Mouse (Mus musculus) skeletal muscle tissue, adult 2 months (tissue): ENCODE measurements around the gene Marveld2.

Experiments
- DNase-seq: peaks from one replicate; pipeline ENCODE4 v3.0.0-alpha.2; 2012; ENCODE audit warnings: low read depth, low spot score

The Marveld2 gene

GRCm38 (mm10) chr13:100616181-100617087 is at the start of gene Marveld2:
TSS of gene Marveld2 (minus strand) at chr13:100616971.
- no peak for DNase-seq

DNA sequence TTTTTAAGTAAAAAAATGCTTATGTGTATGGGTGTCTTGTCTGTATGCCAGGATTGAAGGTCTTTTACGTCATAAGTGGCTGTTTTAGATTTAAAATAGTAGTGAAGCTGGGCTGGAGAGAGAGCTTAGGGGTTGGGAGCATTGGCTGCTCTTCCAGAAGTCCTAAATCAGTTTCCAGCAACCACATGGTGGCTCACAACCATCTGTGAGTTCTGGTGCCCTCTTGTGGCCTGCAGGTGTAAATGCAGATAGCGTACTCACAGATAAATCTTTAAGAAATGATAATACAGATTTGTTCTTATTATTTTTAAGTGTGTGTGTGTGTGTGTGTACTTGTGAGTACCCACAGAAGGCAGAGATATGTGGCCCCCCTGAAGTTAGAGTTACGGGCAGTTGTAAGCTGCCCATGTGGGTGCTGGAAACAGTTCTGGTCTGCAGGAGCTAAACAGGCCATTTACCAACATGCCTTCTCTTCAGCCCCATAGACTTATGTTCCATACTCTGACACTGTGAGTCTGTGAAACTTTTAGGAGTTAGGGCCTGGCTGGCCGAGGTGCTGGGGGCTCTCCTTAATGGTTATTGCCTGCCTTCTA is 43.2 kb upstream of the Marveld2 start:
- DNase-seq: peak; percentile 65

DNA sequence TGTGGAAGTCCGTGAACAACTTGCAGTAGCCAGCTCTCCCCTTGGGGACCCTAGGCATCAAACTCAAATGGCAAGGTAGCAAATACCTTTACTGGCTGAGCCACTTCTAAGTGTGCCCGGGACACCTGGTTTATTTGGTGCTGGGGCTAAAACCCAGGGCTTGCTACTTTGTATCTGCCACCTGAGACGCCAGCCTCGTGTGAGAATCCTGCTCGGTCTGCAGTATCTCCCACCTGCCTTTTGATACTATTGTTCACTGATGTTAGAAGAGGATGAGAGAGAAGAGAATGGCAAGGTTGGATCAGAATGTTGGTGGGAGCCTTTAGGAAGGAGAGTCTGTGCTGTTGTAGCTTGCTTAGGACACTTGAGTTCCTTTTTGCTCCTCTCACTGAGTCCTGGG is 41.3 kb upstream of the Marveld2 start:
- no peak for DNase-seq

DNA sequence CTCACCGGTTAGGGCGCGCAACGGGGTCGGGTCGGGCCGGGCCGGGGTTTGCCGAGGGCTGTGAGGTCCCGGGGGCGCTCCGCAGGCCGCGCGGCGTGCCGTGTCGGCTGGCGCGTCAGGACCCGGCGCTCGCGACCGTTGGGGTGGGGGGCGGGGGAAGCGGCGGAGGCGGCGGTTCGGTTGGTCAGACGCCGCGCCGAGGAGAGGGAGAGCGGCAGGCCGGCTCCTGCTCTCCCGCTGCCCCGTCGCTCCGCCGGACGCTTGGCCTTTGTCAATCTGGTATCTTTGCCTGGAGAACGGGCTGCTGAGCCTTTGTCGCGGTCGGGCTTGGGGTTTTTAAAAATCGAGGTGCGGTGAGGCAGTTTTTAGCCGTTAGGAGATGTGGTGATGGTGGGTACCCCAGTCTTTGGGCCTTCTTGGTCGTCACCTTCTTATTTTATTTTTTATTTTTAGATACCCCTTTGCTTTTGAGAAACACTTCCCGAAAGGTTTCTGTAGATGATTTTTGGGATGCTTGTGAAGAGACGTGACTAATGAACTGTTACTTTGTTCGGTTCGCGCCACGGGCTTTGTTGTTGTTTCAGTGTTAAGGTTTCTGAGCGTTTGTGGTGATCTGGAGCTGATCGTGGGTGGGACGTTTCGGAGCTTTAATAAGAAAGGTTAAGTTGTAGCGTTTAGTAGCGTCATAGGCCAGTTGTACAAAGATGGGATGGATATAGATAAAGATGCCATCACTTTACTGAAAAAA is 34.8 kb upstream of the Marveld2 start, which contains the start of gene Taf9:
Gene Taf9, plus strand, starts transcription at position 141 of the 748 bp plus-strand sequence.
- DNase-seq: no peak

DNA sequence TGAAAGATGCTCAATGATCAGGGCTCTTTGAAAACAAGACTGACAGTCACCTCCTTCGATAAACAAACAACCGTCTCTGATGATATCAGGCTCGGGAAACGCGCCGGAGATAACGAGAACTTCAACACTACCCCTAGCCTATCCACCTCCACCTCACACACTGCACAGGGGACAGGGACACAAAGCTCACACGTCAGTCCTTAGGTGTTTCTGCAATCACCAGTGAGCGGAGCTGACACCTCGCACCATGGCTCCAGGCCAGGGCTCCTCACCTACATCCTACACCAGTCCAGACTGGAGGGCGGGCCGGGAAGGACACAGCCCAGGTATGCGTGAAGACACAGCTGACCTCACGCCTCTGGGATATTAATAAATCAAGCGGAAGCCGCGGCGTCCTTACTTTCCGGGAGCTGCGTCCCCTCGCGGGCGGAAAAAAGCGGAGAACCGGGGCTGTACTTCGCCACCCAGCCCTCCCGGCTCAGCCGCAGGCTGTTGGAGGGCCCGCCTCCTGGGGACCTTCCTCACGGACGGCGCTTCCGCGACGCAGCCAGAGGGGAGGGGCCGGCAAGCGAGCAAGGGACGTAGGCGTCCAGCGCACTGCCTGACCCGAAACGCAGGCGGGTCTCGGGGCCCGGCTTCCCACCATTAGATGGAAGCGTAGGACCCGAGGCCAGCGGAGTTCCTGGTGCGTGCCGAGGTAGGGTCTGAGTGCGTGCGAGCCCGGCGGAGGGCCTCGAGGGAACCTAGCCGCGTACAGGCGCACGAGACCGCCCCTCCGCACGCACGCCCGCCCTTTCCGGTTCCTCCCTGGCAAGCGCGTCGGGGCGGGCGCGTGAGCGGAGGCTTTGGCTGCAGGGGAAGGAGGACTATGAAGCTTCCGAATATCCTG is 34.0 kb upstream of the Marveld2 start, which contains the start of the genes Ak6 and Rad17:
Gene Ak6, plus strand, starts transcription at position 430 of the 889 bp plus-strand sequence.
Gene Rad17, minus strand, starts transcription at position 502 of the 889 bp plus-strand sequence.
- DNase-seq: peak; percentile 92

DNA sequence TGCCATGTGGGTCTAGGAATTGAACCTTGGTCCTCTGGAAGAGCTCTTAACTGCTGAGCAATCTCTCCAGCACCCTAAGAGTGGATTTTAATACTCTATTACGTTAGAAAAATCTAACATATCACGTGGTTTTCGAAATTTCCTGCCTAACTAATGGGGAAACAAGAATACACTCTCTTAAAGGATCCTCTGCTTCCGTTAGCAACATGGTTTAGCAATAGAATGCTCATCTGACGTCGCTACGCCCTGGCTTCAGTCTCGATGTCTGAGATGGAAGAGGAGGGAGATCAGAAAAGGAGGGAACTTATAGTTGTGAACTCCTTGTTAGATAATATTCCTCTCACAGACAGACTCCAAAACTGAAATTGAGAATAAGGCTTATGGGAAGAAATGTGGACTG is 31.5 kb upstream of the Marveld2 start:
- no peak for DNase-seq

DNA sequence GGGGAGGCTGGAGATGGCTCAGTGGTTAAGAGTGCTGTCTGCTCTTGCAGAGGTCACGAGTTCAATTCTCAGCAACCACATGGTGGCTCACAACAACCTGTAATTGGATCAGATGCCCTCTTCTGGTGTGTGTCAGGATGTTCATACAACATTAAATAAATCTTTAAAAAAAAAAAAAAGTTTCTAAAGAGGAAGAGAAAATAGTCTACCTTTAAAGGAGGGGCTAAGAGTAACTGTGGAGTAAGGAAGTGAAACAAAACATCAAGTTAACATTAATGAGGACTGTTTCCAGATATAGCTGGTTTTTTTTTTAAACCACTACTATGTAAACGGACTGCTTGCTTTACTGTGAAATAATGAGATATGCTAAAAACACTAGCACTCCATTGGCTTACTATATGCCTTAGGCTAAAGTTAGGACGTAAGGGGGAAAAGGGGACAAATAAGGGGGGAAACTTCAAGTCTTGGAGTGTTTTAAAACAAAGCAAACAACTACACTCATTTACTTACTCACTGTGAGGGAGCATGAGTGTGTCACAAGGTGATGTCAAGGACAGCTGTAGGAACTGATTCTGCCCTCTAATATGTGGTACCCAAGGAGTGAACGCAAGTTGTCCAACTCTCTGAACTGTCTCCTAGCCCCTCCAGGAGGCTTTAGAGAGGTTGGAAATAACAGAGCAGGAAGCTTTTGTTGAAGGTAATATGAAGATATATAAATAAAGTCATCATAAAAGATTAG is 25.9 kb upstream of the Marveld2 start:
- no peak for DNase-seq

- no peak for DNase-seq
These were observed 17.4 kb upstream of the Marveld2 start for GRCm38 (mm10) chr13:100634106-100634691.

- DNase-seq: no peak
These were observed 5.5 kb upstream of the Marveld2 start for GRCm38 (mm10) chr13:100622241-100622640.

DNA sequence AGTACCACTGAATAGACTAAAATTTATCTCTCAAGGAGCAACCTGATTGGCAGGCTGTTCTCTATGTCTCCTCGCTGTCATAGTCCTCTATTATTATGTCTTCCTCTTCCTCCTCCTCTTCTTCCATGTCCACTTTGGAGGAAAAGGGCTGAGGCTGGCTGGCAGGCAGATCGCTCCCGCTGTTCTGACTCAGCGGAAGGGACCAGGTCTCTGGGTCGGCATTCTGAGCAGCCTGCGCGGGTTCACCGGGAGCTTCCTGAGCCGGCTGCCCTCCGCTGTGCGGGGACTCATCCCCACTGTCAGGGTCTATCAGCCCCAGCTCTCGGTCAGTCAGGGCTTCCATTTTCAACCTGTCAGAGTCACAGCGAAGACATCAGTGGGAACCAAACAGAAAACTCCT is 812 bp upstream of the Marveld2 start:
- no peak for DNase-seq

DNA sequence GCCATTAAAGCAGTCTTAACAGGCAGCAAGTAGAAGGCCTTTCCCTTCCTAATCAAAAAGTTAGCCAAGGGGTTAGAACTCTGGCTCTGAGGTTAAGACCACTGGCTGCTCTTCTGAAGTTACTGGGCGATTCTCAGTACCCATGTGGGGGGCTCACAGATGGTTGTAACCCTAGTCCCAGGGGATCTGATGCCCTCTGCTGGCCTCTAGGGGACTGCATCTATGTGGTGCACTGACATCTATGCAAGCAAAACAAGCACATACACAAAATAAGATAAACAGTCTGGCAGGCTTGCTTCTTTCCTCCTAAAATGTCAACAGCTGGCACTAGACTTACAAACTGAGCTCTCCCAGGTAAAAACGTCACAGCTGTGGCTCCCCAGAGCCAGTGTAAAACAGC is 3.9 kb downstream of the Marveld2 start:
- no peak for DNase-seq

GRCm38 (mm10) chr13:100612251-100612650 is 4.5 kb downstream of the Marveld2 start:
- DNase-seq: no peak

DNA sequence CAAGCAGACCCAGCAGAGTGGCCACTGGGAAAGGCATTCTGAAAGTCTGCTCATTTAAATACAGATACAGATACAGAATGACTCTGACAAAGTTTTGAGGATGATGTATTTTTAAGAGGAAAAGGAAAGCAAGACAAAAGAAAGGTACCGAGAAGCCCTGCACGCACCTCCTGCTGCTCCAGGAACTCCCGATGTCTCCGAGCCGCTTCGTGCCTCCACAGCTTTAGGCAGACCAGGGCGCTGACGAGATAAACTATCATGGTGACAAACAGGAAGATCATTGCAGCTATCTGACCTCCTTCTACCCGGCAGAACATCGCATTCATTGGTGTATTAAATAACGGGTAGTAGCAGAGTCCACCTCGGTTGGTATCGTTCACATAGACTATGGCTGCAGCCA is 5.5 kb downstream of the Marveld2 start:
- DNase-seq: no peak

DNA sequence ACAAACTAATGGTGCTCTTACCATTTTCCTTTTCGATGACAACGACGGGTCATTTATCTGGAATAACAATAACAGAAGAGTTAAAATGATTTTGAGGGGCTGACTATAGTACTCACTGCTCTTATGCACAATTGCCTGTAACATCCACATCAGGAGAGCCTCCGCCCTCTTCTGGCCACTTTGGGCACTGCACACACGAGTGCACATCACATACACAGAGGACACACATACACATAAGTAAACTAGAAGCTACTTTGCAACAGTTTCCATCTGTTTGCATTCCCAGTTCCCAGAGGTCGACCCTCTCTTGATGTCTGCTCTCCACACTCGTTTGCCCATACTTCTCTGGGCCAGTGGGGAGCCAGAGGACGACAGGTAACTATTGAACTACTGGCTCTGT is 9.0 kb downstream of the Marveld2 start:
- DNase-seq: no peak

DNA sequence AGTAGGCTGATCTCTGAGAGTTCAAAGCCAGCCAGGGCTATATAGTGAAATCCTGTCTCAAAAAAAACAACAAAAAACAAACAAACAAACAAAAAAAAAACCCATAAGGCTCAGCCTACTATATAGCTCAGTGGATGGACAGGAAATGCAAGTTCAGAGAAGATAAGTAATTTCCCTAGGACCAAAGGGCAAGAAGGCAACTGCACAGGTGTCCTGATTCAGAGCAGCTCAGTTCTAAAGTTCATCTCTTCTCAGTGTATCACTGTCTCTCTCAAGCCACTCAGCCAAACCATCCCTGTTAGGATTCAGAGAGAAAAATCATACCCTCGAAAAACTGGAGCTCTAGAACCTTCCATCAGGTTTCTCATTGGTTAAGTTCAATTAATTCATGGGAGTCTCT is 10.9 kb downstream of the Marveld2 start:
- DNase-seq: no peak

DNA sequence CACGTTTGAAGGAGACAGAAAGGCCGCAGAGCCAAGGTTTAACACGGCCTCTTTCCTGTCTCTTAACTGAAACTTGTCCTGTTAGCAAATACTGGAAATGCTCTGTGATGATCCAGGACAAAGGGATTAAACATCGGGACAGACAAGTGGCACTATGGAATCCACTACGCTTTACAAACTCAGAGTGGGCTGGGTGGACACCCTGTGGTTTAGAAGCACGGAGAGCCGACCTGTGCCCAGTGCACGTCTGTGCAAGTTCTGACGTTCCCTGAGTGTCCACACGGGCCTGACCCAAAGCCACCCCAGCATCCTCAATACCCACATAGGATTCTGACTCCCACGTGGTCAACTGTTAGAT is 13.1 kb downstream of the Marveld2 start:
- DNase-seq: no peak

GRCm38 (mm10) chr13:100603031-100603737 is 13.6 kb downstream of the Marveld2 start:
- DNase-seq: no peak

- DNase-seq: no peak
These were observed 14.4 kb downstream of the Marveld2 start for GRCm38 (mm10) chr13:100602239-100602902.

DNA sequence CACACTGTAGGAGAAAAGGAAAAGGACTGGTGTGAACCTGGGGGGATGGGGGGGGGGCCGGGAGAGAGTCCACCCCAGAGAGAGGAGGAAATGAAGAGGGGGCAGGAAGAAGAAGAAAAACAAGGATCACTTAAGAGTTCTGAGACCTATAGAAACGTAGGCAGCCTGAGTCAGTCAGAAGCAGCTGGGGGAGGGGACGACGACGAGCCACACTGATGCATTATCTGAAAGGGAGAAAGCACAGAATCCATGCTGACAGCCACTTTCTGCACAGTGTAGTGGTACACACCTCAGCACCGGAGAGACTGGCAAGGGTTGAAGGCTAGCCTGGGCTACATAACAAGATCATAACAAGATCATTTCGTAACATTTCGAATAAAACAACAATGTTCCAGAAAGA is 15.7 kb downstream of the Marveld2 start:
- DNase-seq: no peak
